Mouse (Mus musculus): ENCODE results near the gene Hmox1. TPM values are rescaled to one million over a fixed set of nuclear protein-coding genes. Genes with fewer than 3 reads are reported as not detected.

The Hmox1 gene
- polyA plus RNA-seq, 1 experiment from 2014 or later = 13.5 TPM

GRCm38 (mm10) chr8:75134603-75135391 lies 41.4 kb downstream of the Hmox1 start:
- H3K4me2 ChIP-seq = no peak overlapping the region
- H3K27ac ChIP-seq (replicated peaks) = peak overlapping the region; percentile 58; the same call in 1 of the 2 replicates
- 0 out of 2 replicates have a peak, but pooled peaks have one; percentile 48 for ATAC-seq (ENCODE audit: low FRiP score)

GRCm38 (mm10) chr8:75135756-75136155 lies 42.3 kb downstream of the Hmox1 start:
- ATAC-seq (ENCODE audit: low FRiP score) = peak; percentile 48
- H3K9me3 ChIP-seq (replicated peaks) = no peaks in the 10 kb centered on the region
- WGBS = 23% methylated on average over 1 of the region's 1 CpGs
- H3K36me3 ChIP-seq = no peaks in the 10 kb centered on the region
- no peak overlapping the region for H3K4me2 ChIP-seq
- H3K27me3 ChIP-seq (replicated peaks) = no peaks in the 10 kb centered on the region
- peak overlapping the region; percentile 58 for H3K27ac ChIP-seq (replicated peaks)
- peaks cover 12% of the 10 kb centered on the region for H3K4me1 ChIP-seq
- no peak overlapping the region for H3K4me3 ChIP-seq (replicated peaks)
- H3K9ac ChIP-seq (replicated peaks) = no peak overlapping the region

More at GRCm38 (mm10) chr8:75134603-75135391, 41.4 kb downstream of the Hmox1 start:
- no peak overlapping the region for H3K4me3 ChIP-seq (replicated peaks)
- H3K4me1 ChIP-seq = peaks cover 12% of the 10 kb centered on the region
- H3K36me3 ChIP-seq = no peaks in the 10 kb centered on the region
- no peaks in the 10 kb centered on the region for H3K9me3 ChIP-seq (replicated peaks)
- no peaks in the 10 kb centered on the region for H3K27me3 ChIP-seq (replicated peaks)
- H3K9ac ChIP-seq (replicated peaks) = no peak overlapping the region
- 34% methylated on average over 2 of the region's 2 CpGs for WGBS

GRCm38 (mm10) chr8:75136256-75136655 lies 42.8 kb downstream of the Hmox1 start:
- Histone ChIP-seq H3K4me3 (replicated peaks) (no peak overlapping the region), H3K9me3 (replicated peaks) (no peaks in the 10 kb centered on the region), H3K36me3 (no peaks in the 10 kb centered on the region), H3K27ac (replicated peaks) (peak overlapping the region; percentile 58; the same call in 1 of the 2 replicates), H3K27me3 (replicated peaks) (no peaks in the 10 kb centered on the region), H3K4me1 (peaks cover 12% of the 10 kb centered on the region), H3K9ac (replicated peaks) (no peak overlapping the region), H3K4me2 (no peak overlapping the region)
- 78% methylated on average over 2 of the region's 2 CpGs for WGBS
- ATAC-seq (ENCODE audit: low FRiP score) = no peak

GRCm38 (mm10) chr8:75137536-75137935 lies 44.1 kb downstream of the Hmox1 start:
- Histone ChIP-seq H3K27me3 (replicated peaks) (no peaks in the 10 kb centered on the region), H3K9me3 (replicated peaks) (no peaks in the 10 kb centered on the region), H3K4me1 (peaks cover 12% of the 10 kb centered on the region), H3K4me3 (replicated peaks) (no peak overlapping the region), H3K9ac (replicated peaks) (no peak overlapping the region), H3K27ac (replicated peaks) (no peak overlapping the region), H3K36me3 (no peaks in the 10 kb centered on the region), H3K4me2 (no peak overlapping the region)
- ATAC-seq (ENCODE audit: low FRiP score) = no peak
- 54% methylated on average over 3 of the region's 3 CpGs for WGBS

Other genes starting within 250 kb of the Hmox1 start
- 6.0 TPM in 1 of 2 replicates, not detected in the other for gene Isx, start 220.4 kb upstream of the Hmox1 start, polyA plus RNA-seq (2015; fragmentation: Nextera tagmentation; extraction: Ambion mirVana)
- gene Hmgxb4, start 100.3 kb upstream of the Hmox1 start, polyA plus RNA-seq (2015; fragmentation: Nextera tagmentation; extraction: Ambion mirVana) = 31.1 and 33.8 TPM in 2 replicates
- 44.1 and 44.4 TPM in 2 replicates for gene Tom1, start 59.9 kb upstream of the Hmox1 start, polyA plus RNA-seq (2015; fragmentation: Nextera tagmentation; extraction: Ambion mirVana)
- gene Mcm5, start 15.9 kb downstream of the Hmox1 start, polyA plus RNA-seq (2015; fragmentation: Nextera tagmentation; extraction: Ambion mirVana) = 25.7 and 66.8 TPM in 2 replicates
- 2.9 and 4.4 TPM in 2 replicates for gene Rasd2, start 120.3 kb downstream of the Hmox1 start, polyA plus RNA-seq (2015; fragmentation: Nextera tagmentation; extraction: Ambion mirVana)